Mouse (Mus musculus) embryonic facial prominence, embryonic 11.5 days (tissue): ENCODE results near the gene Sigirr. TPM values are rescaled to one million over a fixed set of nuclear protein-coding genes. Genes with fewer than 3 reads are reported as not detected.

Source experiments
- ATAC-seq: fragments of 200-750 bp; cut with Nextera tagmentation; replicated peaks from 2 replicates; pipeline ENCODE4 v1.8.0; 2017; ENCODE audit warnings: low read depth; ENCODE audit not compliant: insufficient number of reproducible peaks, low FRiP score, low TSS enrichment
- DNase-seq: peaks from one replicate; pipeline ENCODE4 v3.0.0-alpha.2; 2015; ENCODE audit warnings: low spot score
- H3K27ac ChIP-seq: fragments of 300-500 bp; sonication (generic); replicated peaks from 2 replicates; pipeline ENCODE4 v1.5.1; 2014; ENCODE audit warnings: mild to moderate bottlenecking, low read depth, low read length, control low read depth
- H3K27me3 ChIP-seq: fragments of 300-500 bp; sonication (generic); 2 replicates; pipeline ENCODE4 v1.6.1; 2014; ENCODE audit warnings: mild to moderate bottlenecking, low read length, moderate library complexity, mixed read lengths; ENCODE audit not compliant: control insufficient read depth, insufficient read depth
- H3K36me3 ChIP-seq: fragments of 300-500 bp; sonication (generic); replicated peaks from 2 replicates; pipeline ENCODE4 v1.6.1; 2014; ENCODE audit warnings: low read depth, mild to moderate bottlenecking, low read length, moderate library complexity, mixed read lengths; ENCODE audit not compliant: control insufficient read depth, insufficient read depth
- H3K4me1 ChIP-seq: fragments of 300-500 bp; sonication (generic); 2 replicates; pipeline ENCODE4 v1.6.1; 2014; ENCODE audit warnings: low read length, mixed read lengths; ENCODE audit not compliant: control insufficient read depth, insufficient read depth
- H3K4me2 ChIP-seq: fragments of 300-500 bp; sonication (generic); 2 replicates; pipeline ENCODE4 v1.6.1; 2014; ENCODE audit warnings: low read depth, mild to moderate bottlenecking, control low read depth, low read length, moderate library complexity
- H3K4me3 ChIP-seq: fragments of 300-500 bp; sonication (generic); 2 replicates; pipeline ENCODE4 v1.5.1; 2014; ENCODE audit warnings: low read depth, low read length, control low read depth
- H3K9ac ChIP-seq: fragments of 300-500 bp; sonication (generic); replicated peaks from 2 replicates; pipeline ENCODE4 v1.6.1; 2014; ENCODE audit warnings: mild to moderate bottlenecking, control low read depth, low read length
- H3K9me3 ChIP-seq: fragments of 300-500 bp; sonication (generic); replicated peaks from 2 replicates; pipeline ENCODE4 v1.6.1; 2016; ENCODE audit warnings: mild to moderate bottlenecking, low read length, inconsistent platforms, mixed read lengths; ENCODE audit not compliant: control insufficient read depth
- WGBS: fragments of 180-500 bp; shearing (Covaris S2); extraction: QIAGEN DNeasy Blood & Tissue Kit; methylation state at CpG from one replicate; pipeline ENCODE4 v1.1.7; 2014; 5-methylcytosine and 5-hydroxymethylcytosine counted together
- polyA plus RNA-seq: library from polyadenylated mRNA; unstranded; fragments of >200 nt; fragmentation: Nextera tagmentation; extraction: Ambion mirVana; gene quantifications from 2 replicates; pipeline ENCODE4 v1.2.1, GENCODE M21; 2014

Sigirr gene
- polyA plus RNA-seq, 1 experiment from 2014 or later, result 1.6 TPM

DNA sequence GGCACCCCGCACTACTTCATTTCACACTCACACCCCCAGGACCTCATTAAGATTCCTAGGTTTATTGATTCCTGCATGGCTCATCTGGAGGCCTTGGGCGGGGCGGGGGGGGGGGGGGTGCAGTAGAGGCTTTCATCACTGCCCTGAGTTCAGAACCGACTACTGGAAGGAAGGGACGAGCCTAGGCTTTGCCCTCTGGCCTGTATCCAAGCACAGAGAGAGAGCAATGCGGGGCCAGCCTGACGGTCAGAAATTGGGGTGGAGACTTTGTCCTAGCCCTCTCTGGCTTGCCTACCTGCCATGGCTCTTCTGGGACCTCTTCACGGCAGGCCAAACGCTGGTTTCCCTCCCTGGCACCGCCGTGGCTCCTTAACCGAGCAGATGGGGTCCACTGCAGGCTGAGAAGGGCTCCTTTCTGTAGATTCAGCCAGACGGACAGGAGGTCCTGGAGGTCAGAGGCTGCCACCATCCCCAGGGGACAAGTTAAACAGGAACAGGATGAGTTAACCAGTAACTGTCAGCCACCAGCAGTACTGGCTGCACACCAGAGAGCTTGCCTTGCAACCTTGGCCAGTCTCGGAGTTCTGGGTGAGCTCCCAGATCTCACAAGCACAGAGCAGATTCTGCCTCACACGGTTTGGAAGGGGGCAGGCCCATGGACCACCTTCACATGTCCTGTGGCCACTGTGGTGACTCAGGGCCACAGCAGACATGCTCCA is 5.7 kb downstream of the Sigirr start:
- Histone ChIP-seq H3K36me3 (no peaks in the 10 kb centered on the region), H3K9ac (no peak overlapping the region), H3K27ac (no peak overlapping the region), H3K27me3 (peaks cover 6% of the 10 kb centered on the region), H3K4me3 (no peak overlapping the region), H3K4me2 (no peak overlapping the region), H3K4me1 (no peaks in the 10 kb centered on the region), H3K9me3 (no peaks in the 10 kb centered on the region)
- no peak for ATAC-seq
- no peak for DNase-seq
- WGBS, result 64% methylated on average over 15 of the region's 15 CpGs

GRCm38 (mm10) chr7:141093950-141094349 is 6.4 kb downstream of the Sigirr start:
- Histone ChIP-seq H3K4me1 (no peaks in the 10 kb centered on the region), H3K4me2 (no peak overlapping the region), H3K27me3 (peaks cover 4% of the 10 kb centered on the region; the same call in 1 of the 2 replicates), H3K36me3 (no peaks in the 10 kb centered on the region), H3K27ac (no peak overlapping the region), H3K9ac (no peak overlapping the region), H3K9me3 (no peaks in the 10 kb centered on the region), H3K4me3 (no peak overlapping the region)
- 76% methylated on average over 6 of the region's 6 CpGs for WGBS
- ATAC-seq, result no peak
- DNase-seq, result no peak

DNA sequence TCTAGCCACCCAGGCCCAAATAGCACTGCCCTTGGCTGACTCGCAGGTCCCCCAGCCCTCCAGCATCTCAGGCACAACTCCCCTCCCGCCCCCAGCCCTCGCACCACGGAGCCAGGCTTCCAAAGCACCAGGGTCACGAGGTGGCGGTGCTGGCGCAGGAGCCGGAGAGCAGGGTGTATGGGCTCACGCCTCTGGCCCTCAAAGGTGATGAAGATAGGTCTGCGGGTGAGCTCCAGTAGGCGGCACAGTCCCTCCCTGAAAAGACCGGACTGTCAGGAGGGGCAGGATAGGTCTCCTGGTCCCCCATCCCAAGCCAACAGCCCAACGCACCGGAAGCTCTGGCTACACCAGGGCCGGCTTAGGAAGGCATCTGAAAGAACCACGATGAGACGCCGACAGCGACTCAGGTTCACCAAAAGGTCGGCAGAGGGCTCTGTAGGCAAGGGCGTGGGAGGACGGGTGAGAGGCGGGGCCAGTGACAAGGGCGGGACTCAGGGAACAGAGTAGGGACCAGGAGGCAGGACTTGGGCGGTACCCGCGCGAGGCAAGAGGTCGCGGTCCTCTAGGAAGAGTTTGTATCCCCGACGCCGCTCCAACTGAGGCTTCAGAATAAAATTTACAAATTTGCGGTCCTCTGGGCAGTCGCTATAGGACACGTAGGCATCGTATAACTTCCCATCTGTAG is 8.2 kb downstream of the Sigirr start:
- Histone ChIP-seq H3K4me1 (no peaks in the 10 kb centered on the region; the same call in 1 of the 2 replicates), H3K4me2 (peak overlapping the region; percentile 17), H3K9ac (no peak overlapping the region; the same call in 1 of the 2 replicates), H3K4me3 (0 out of 2 replicates have a peak overlapping the region, but pooled peaks have one; percentile 1), H3K27me3 (peaks cover 11% of the 10 kb centered on the region), H3K9me3 (no peaks in the 10 kb centered on the region), H3K36me3 (no peaks in the 10 kb centered on the region), H3K27ac (no peak overlapping the region)
- DNase-seq, result peak; percentile 83
- peak; percentile 78 for ATAC-seq
- 5% methylated on average over 37 of the region's 37 CpGs for WGBS

GRCm38 (mm10) chr7:141090228-141090627 is 10.1 kb downstream of the Sigirr start:
- DNase-seq, result no peak
- Histone ChIP-seq H3K9ac (no peak overlapping the region), H3K9me3 (no peaks in the 10 kb centered on the region), H3K4me2 (no peak overlapping the region), H3K27me3 (peaks cover 11% of the 10 kb centered on the region), H3K36me3 (no peaks in the 10 kb centered on the region), H3K4me3 (no peak overlapping the region), H3K4me1 (no peaks in the 10 kb centered on the region; the same call in 1 of the 2 replicates), H3K27ac (no peak overlapping the region)
- 76% methylated on average over 8 of the region's 8 CpGs for WGBS
- no peak for ATAC-seq

DNA sequence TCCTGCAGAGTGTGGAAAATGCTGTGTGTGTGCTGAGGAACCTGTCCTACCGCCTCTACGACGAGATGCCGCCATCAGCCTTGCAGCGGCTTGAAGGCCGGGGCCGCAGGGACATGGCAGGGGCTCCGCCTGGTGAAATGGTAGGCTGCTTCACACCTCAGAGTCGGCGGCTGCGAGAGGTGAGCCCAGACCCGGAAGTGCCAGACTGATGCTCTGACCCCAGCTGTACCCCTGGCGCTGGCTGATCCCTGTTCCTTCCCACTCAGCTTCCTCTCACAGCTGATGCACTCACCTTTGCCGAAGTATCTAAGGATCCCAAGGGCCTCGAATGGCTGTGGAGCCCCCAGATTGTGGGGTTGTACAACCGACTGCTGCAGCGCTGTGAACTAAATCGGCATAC is 11.9 kb downstream of the Sigirr start:
- Histone ChIP-seq H3K4me2 (peak overlapping the region; percentile 16; the same call in 1 of the 2 replicates), H3K9me3 (no peaks in the 10 kb centered on the region), H3K4me3 (no peak overlapping the region), H3K36me3 (no peaks in the 10 kb centered on the region), H3K9ac (peak overlapping the region; percentile 41; the same call in 1 of the 2 replicates), H3K4me1 (no peaks in the 10 kb centered on the region; the same call in 1 of the 2 replicates), H3K27ac (no peak overlapping the region), H3K27me3 (peaks cover 11% of the 10 kb centered on the region)
- DNase-seq (no peak), ATAC-seq (no peak)
- 23% methylated on average over 18 of the region's 18 CpGs for WGBS

- Histone ChIP-seq H3K9me3 (no peaks in the 10 kb centered on the region), H3K27ac (no peak overlapping the region), H3K36me3 (no peaks in the 10 kb centered on the region), H3K27me3 (peaks cover 11% of the 10 kb centered on the region), H3K9ac (no peak overlapping the region), H3K4me2 (no peak overlapping the region), H3K4me3 (no peak overlapping the region; the same call in 1 of the 2 replicates), H3K4me1 (no peaks in the 10 kb centered on the region; the same call in 1 of the 2 replicates)
- 36% methylated on average over 8 of the region's 8 CpGs for WGBS
- no peak for ATAC-seq
- no peak for DNase-seq
These were observed 12.5 kb downstream of the Sigirr start for GRCm38 (mm10) chr7:141087894-141088293.

DNA sequence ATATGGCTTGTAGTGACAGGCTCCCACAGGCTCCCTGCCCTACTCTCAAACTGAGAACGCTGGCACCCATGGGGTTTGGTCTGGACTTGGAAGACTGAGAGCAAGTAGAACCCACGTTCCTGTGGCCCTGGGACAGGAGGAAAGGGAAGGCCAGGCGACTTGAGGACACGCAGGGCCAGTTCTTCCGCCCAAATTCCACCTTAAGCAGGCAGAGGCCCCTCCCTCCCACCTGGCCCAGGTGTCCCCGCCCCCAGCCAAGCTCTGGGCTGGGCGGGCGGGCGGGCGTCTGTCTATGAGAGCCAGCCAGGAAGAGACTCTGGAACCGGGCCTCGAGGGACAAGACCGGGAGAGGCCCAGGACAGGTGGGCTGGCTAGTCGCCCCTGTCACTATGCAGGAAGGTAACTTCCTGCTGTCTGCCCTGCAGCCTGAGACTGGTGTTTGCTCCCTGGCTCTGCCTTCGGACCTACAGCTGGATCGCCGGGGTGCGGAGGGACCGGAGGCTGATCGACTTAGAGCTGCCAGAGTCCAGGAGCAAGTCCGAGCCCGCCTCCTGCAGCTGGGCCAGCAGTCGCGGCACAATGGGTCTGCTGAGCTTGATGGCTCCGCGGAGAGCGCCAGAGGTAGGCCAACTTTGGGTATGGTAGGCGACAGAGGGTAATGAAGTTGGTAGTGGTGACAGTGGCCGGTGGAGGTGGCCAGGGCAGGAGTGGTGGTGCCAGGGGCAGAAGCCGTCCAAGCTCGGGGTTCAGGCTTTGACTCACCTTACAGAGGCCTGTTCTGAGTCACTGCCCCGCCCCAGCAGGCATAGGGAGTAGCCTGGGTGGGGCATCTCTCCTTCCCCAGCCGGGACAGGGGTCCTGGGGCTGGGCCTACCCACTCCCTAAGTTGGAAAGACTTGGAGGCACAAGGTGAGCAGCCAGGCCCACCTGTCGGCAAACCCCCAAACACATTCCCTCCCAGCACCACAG is 20.6 kb downstream of the Sigirr start:
- WGBS, result 18% methylated on average over 34 of the region's 34 CpGs
- H3K9ac ChIP-seq, result peak overlapping the region; percentile 41
- no peak for ATAC-seq
- H3K4me3 ChIP-seq, result peak overlapping the region; percentile 10; the same call in 1 of the 2 replicates
- H3K4me2 ChIP-seq, result peak overlapping the region; percentile 16
- no peaks in the 10 kb centered on the region for H3K9me3 ChIP-seq
- no peak overlapping the region for H3K27ac ChIP-seq
- DNase-seq, result no peak
- no peaks in the 10 kb centered on the region for H3K36me3 ChIP-seq
- no peaks in the 10 kb centered on the region for H3K27me3 ChIP-seq
- H3K4me1 ChIP-seq, result no peaks in the 10 kb centered on the region
